Mouse (Mus musculus) limb, embryonic 14.5 days (tissue): ENCODE results near the gene Olfr91. TPM values are rescaled to one million over a fixed set of nuclear protein-coding genes. Genes with fewer than 3 reads are reported as not detected.

ENCODE experiments used
- ATAC-seq: fragments of 200-750 bp; cut with Nextera tagmentation; 2 replicates; pipeline ENCODE4 v1.8.0; 2017; ENCODE audit warnings: low read depth, moderate number of reproducible peaks, moderate TSS enrichment; ENCODE audit not compliant: low FRiP score
- DNase-seq: peaks from one replicate; pipeline ENCODE4 v3.0.0-alpha.2; 2015; ENCODE audit warnings: low spot score
- H3K27ac ChIP-seq: fragments of 300-500 bp; sonication (generic); replicated peaks from 2 replicates; pipeline ENCODE4 v1.5.1; 2014; ENCODE audit warnings: low read depth, mild to moderate bottlenecking, low read length, moderate library complexity, mixed read lengths
- H3K27me3 ChIP-seq: fragments of 300-500 bp; sonication (generic); 2 replicates; pipeline ENCODE4 v1.6.1; 2014; ENCODE audit warnings: low read length, mixed read lengths; ENCODE audit not compliant: control insufficient read depth, insufficient read depth
- H3K36me3 ChIP-seq: fragments of 300-500 bp; sonication (generic); 2 replicates; pipeline ENCODE4 v1.6.1; 2014; ENCODE audit warnings: mild to moderate bottlenecking, low read length, moderate library complexity, mixed read lengths; ENCODE audit not compliant: control insufficient read depth, insufficient read depth
- H3K4me1 ChIP-seq: fragments of 300-500 bp; sonication (generic); 2 replicates; pipeline ENCODE4 v1.6.1; 2014; ENCODE audit warnings: antibody characterized with exemption, low read length, mixed read lengths; ENCODE audit not compliant: control insufficient read depth, insufficient read depth
- H3K4me2 ChIP-seq: fragments of 300-500 bp; sonication (generic); replicated peaks from 2 replicates; pipeline ENCODE4 v1.6.1; 2014; ENCODE audit warnings: low read depth, mild to moderate bottlenecking, low read length, moderate library complexity; ENCODE audit not compliant: severe bottlenecking
- H3K4me3 ChIP-seq: fragments of 300-500 bp; sonication (generic); replicated peaks from 2 replicates; pipeline ENCODE4 v1.5.1; 2014; ENCODE audit warnings: low read length
- H3K9ac ChIP-seq: fragments of 300-500 bp; sonication (generic); 2 replicates; pipeline ENCODE4 v1.6.1; 2014; ENCODE audit warnings: mild to moderate bottlenecking, low read depth, low read length, moderate library complexity; ENCODE audit not compliant: severe bottlenecking
- H3K9me3 ChIP-seq: fragments of 300-500 bp; sonication (generic); 2 replicates; pipeline ENCODE4 v1.6.1; 2016; ENCODE audit warnings: low read length; ENCODE audit not compliant: control insufficient read depth
- POLR2A ChIP-seq: fragments of 200-500 bp; IDR thresholded peaks from 2 replicates; pipeline ENCODE4 v1.8.0; 2012; ENCODE audit warnings: inconsistent platforms, mild to moderate bottlenecking, moderate library complexity, borderline replicate concordance; ENCODE audit not compliant: insufficient read depth, insufficient read length; ENCODE audit errors: extremely low read depth
- WGBS: fragments of 180-500 bp; shearing (Covaris S2); extraction: QIAGEN DNeasy Blood & Tissue Kit; methylation state at CpG from one replicate; pipeline ENCODE4 v1.1.7; 2014; 5-methylcytosine and 5-hydroxymethylcytosine counted together
- polyA plus RNA-seq, 2 experiments: library from polyadenylated mRNA; depleted of rRNA in 1 of 2; stranded (reverse) in 1 of 2; unstranded in 1 of 2; fragments of >200 nt; fragmentation: Nextera tagmentation in 1 of 2; extraction: Ambion mirVana in 1 of 2; gene quantifications; 2 replicates each; pipeline versions ENCODE4 v1.2.1 to v1.2.3; 2012 to 2014

Gene Olfr91
- polyA plus RNA-seq, 2 experiments = not detected

- Histone ChIP-seq H3K4me1 (peaks cover 22% of the 10 kb centered on the region), H3K27me3 (no peaks in the 10 kb centered on the region), H3K9ac (peak within 1 kb of the TSS; percentile 94), H3K36me3 (0 out of 2 replicates have a peak, but pooled peaks cover 4% of the 10 kb centered on the region), H3K27ac (peak within 1 kb of the TSS; percentile 77), H3K9me3 (no peaks in the 10 kb centered on the region), H3K4me2 (peak within 1 kb of the TSS; percentile 87), H3K4me3 (peak within 1 kb of the TSS; percentile 86)
- WGBS = 1% methylated on average over 24 of the region's 55 CpGs
- ATAC-seq (peak; percentile 87), DNase-seq (peak; percentile 92)
- peak; percentile 56; the same call in 1 of the 2 replicates for TF ChIP-seq POLR2A
Observed at GRCm38 (mm10) chr17:37045611-37046311, 52.3 kb downstream of the Olfr91 start, which contains the start of gene Gabbr1. Gene Gabbr1, plus strand, starts transcription at chr17:37045966.

- Histone ChIP-seq H3K9me3 (no peaks in the 10 kb centered on the region), H3K27me3 (no peaks in the 10 kb centered on the region), H3K4me3 (peak overlapping the region; percentile 86), H3K36me3 (0 out of 2 replicates have a peak, but pooled peaks cover 4% of the 10 kb centered on the region), H3K4me1 (peaks cover 18% of the 10 kb centered on the region), H3K27ac (no peak overlapping the region), H3K4me2 (peak overlapping the region; percentile 87), H3K9ac (no peak overlapping the region)
- TF ChIP-seq POLR2A = no peak
- WGBS = 61% methylated on average over 7 of the region's 7 CpGs
- ATAC-seq (no peak), DNase-seq (no peak)
Observed at GRCm38 (mm10) chr17:37044651-37045244, 53.3 kb downstream of the Olfr91 start.

Other genes with a start within 250 kb of the Olfr91 start
- not detected in 2 replicates for gene Trim15, start 231.1 kb downstream of the Olfr91 start, polyA plus RNA-seq (2012; rRNA removed)
- gene Trim15, start 231.1 kb downstream of the Olfr91 start, polyA plus RNA-seq (2014; fragmentation: Nextera tagmentation; extraction: Ambion mirVana) = 0.18 and 0.21 TPM in 2 replicates
- 0.67 and 0.91 TPM in 2 replicates for gene Trim10, start 228.7 kb downstream of the Olfr91 start, polyA plus RNA-seq (2012; rRNA removed)
- gene Trim10, start 228.7 kb downstream of the Olfr91 start, polyA plus RNA-seq (2014; fragmentation: Nextera tagmentation; extraction: Ambion mirVana) = 2.7 and 3.1 TPM in 2 replicates
- gene Trim40, start 208.2 kb downstream of the Olfr91 start, polyA plus RNA-seq (2012; rRNA removed) = 0.08 TPM in 1 of 2 replicates, not detected in the other
- gene Trim40, start 208.2 kb downstream of the Olfr91 start, polyA plus RNA-seq (2014; fragmentation: Nextera tagmentation; extraction: Ambion mirVana) = not detected in 2 replicates
- gene Trim31, start 200.2 kb downstream of the Olfr91 start, polyA plus RNA-seq (2012; rRNA removed) = not detected in 2 replicates
- not detected in 2 replicates for gene Trim31, start 200.2 kb downstream of the Olfr91 start, polyA plus RNA-seq (2014; fragmentation: Nextera tagmentation; extraction: Ambion mirVana)
- gene Rnf39, start 155.4 kb downstream of the Olfr91 start, polyA plus RNA-seq (2012; rRNA removed) = 3.2 and 4.0 TPM in 2 replicates
- gene Rnf39, start 155.4 kb downstream of the Olfr91 start, polyA plus RNA-seq (2014; fragmentation: Nextera tagmentation; extraction: Ambion mirVana) = 2.8 and 3.5 TPM in 2 replicates
- gene Ppp1r11, start 146.5 kb downstream of the Olfr91 start, polyA plus RNA-seq (2012; rRNA removed) = 81.5 and 116 TPM in 2 replicates
- 125 and 128 TPM in 2 replicates for gene Ppp1r11, start 146.5 kb downstream of the Olfr91 start, polyA plus RNA-seq (2014; fragmentation: Nextera tagmentation; extraction: Ambion mirVana)
- gene Znrd1, start 139.7 kb downstream of the Olfr91 start, polyA plus RNA-seq (2012; rRNA removed) = 73.7 and 81.6 TPM in 2 replicates
- 103 and 108 TPM in 2 replicates for gene Znrd1, start 139.7 kb downstream of the Olfr91 start, polyA plus RNA-seq (2014; fragmentation: Nextera tagmentation; extraction: Ambion mirVana)
- gene Znrd1as, start 139.7 kb downstream of the Olfr91 start, polyA plus RNA-seq (2012; rRNA removed) = 1.8 and 5.9 TPM in 2 replicates
- 5.8 and 5.9 TPM in 2 replicates for gene Znrd1as, start 139.7 kb downstream of the Olfr91 start, polyA plus RNA-seq (2014; fragmentation: Nextera tagmentation; extraction: Ambion mirVana)
- 0.53 and 0.58 TPM in 2 replicates for gene 2410137M14Rik, start 117.0 kb downstream of the Olfr91 start, polyA plus RNA-seq (2012; rRNA removed)
- gene 2410137M14Rik, start 117.0 kb downstream of the Olfr91 start, polyA plus RNA-seq (2014; fragmentation: Nextera tagmentation; extraction: Ambion mirVana) = not detected in 2 replicates
- 6.3 and 7.4 TPM in 2 replicates for gene H2-M5, start 108.7 kb downstream of the Olfr91 start, polyA plus RNA-seq (2012; rRNA removed)
- gene H2-M5, start 108.7 kb downstream of the Olfr91 start, polyA plus RNA-seq (2014; fragmentation: Nextera tagmentation; extraction: Ambion mirVana) = 0.29 and 0.61 TPM in 2 replicates
- gene Zfp57, start 97.1 kb downstream of the Olfr91 start, polyA plus RNA-seq (2012; rRNA removed) = 140 and 149 TPM in 2 replicates
- gene Zfp57, start 97.1 kb downstream of the Olfr91 start, polyA plus RNA-seq (2014; fragmentation: Nextera tagmentation; extraction: Ambion mirVana) = 85.9 and 86.1 TPM in 2 replicates
- not detected in 2 replicates for gene Mog, start 74.9 kb downstream of the Olfr91 start, polyA plus RNA-seq (2012; rRNA removed)
- 0.35 TPM in 1 of 2 replicates, not detected in the other for gene Mog, start 74.9 kb downstream of the Olfr91 start, polyA plus RNA-seq (2014; fragmentation: Nextera tagmentation; extraction: Ambion mirVana)
- gene Gabbr1, start 52.3 kb downstream of the Olfr91 start, polyA plus RNA-seq (2012; rRNA removed) = 111 and 139 TPM in 2 replicates
- 8.4 and 11.1 TPM in 2 replicates for gene Gabbr1, start 52.3 kb downstream of the Olfr91 start, polyA plus RNA-seq (2014; fragmentation: Nextera tagmentation; extraction: Ambion mirVana)
- not detected in 2 replicates for gene Olfr90, start 9.8 kb downstream of the Olfr91 start, polyA plus RNA-seq (2012; rRNA removed)
- gene Olfr90, start 9.8 kb downstream of the Olfr91 start, polyA plus RNA-seq (2014; fragmentation: Nextera tagmentation; extraction: Ambion mirVana) = not detected in 2 replicates
- not detected in 2 replicates for gene Olfr92, start 21.8 kb upstream of the Olfr91 start, polyA plus RNA-seq (2012; rRNA removed)
- not detected in 2 replicates for gene Olfr92, start 21.8 kb upstream of the Olfr91 start, polyA plus RNA-seq (2014; fragmentation: Nextera tagmentation; extraction: Ambion mirVana)
- not detected in 2 replicates for gene Olfr93, start 63.2 kb upstream of the Olfr91 start, polyA plus RNA-seq (2012; rRNA removed)
- not detected in 2 replicates for gene Olfr93, start 63.2 kb upstream of the Olfr91 start, polyA plus RNA-seq (2014; fragmentation: Nextera tagmentation; extraction: Ambion mirVana)
- gene Ubd, start 95.6 kb upstream of the Olfr91 start, polyA plus RNA-seq (2012; rRNA removed) = not detected in 2 replicates
- gene Ubd, start 95.6 kb upstream of the Olfr91 start, polyA plus RNA-seq (2014; fragmentation: Nextera tagmentation; extraction: Ambion mirVana) = not detected in 2 replicates
- not detected in 2 replicates for gene Olfr94, start 102.7 kb upstream of the Olfr91 start, polyA plus RNA-seq (2012; rRNA removed)
- gene Olfr94, start 102.7 kb upstream of the Olfr91 start, polyA plus RNA-seq (2014; fragmentation: Nextera tagmentation; extraction: Ambion mirVana) = not detected in 2 replicates
- not detected in 2 replicates for gene Olfr95, start 114.8 kb upstream of the Olfr91 start, polyA plus RNA-seq (2012; rRNA removed)
- not detected in 2 replicates for gene Olfr95, start 114.8 kb upstream of the Olfr91 start, polyA plus RNA-seq (2014; fragmentation: Nextera tagmentation; extraction: Ambion mirVana)
- gene Olfr96, start 121.9 kb upstream of the Olfr91 start, polyA plus RNA-seq (2012; rRNA removed) = not detected in 2 replicates
- not detected in 2 replicates for gene Olfr96, start 121.9 kb upstream of the Olfr91 start, polyA plus RNA-seq (2014; fragmentation: Nextera tagmentation; extraction: Ambion mirVana)
- gene Olfr97, start 139.1 kb upstream of the Olfr91 start, polyA plus RNA-seq (2012; rRNA removed) = not detected in 2 replicates
- gene Olfr97, start 139.1 kb upstream of the Olfr91 start, polyA plus RNA-seq (2014; fragmentation: Nextera tagmentation; extraction: Ambion mirVana) = not detected in 2 replicates
- gene Olfr98, start 165.5 kb upstream of the Olfr91 start, polyA plus RNA-seq (2012; rRNA removed) = not detected in 2 replicates
- not detected in 2 replicates for gene Olfr98, start 165.5 kb upstream of the Olfr91 start, polyA plus RNA-seq (2014; fragmentation: Nextera tagmentation; extraction: Ambion mirVana)
- 1.00 and 1.4 TPM in 2 replicates for gene H2-M3, start 171.9 kb upstream of the Olfr91 start, polyA plus RNA-seq (2012; rRNA removed)
- gene H2-M3, start 171.9 kb upstream of the Olfr91 start, polyA plus RNA-seq (2014; fragmentation: Nextera tagmentation; extraction: Ambion mirVana) = 1.3 and 2.6 TPM in 2 replicates
- gene Olfr99, start 185.2 kb upstream of the Olfr91 start, polyA plus RNA-seq (2012; rRNA removed) = not detected in 2 replicates
- gene Olfr99, start 185.2 kb upstream of the Olfr91 start, polyA plus RNA-seq (2014; fragmentation: Nextera tagmentation; extraction: Ambion mirVana) = not detected in 2 replicates
- gene Olfr101, start 206.0 kb upstream of the Olfr91 start, polyA plus RNA-seq (2012; rRNA removed) = not detected in 2 replicates
- gene Olfr101, start 206.0 kb upstream of the Olfr91 start, polyA plus RNA-seq (2014; fragmentation: Nextera tagmentation; extraction: Ambion mirVana) = not detected in 2 replicates
- gene Olfr102, start 218.8 kb upstream of the Olfr91 start, polyA plus RNA-seq (2012; rRNA removed) = not detected in 2 replicates
- gene Olfr102, start 218.8 kb upstream of the Olfr91 start, polyA plus RNA-seq (2014; fragmentation: Nextera tagmentation; extraction: Ambion mirVana) = not detected in 2 replicates
- gene Olfr103, start 241.4 kb upstream of the Olfr91 start, polyA plus RNA-seq (2012; rRNA removed) = not detected in 2 replicates
- gene Olfr103, start 241.4 kb upstream of the Olfr91 start, polyA plus RNA-seq (2014; fragmentation: Nextera tagmentation; extraction: Ambion mirVana) = not detected in 2 replicates